Mouse (Mus musculus) hindbrain, embryonic 15.5 days (tissue): ENCODE results near the gene Spen. TPM values are rescaled to one million over a fixed set of nuclear protein-coding genes. Genes with fewer than 3 reads are reported as not detected.

Experiments used
- ATAC-seq: fragments of 200-750 bp; cut with Nextera tagmentation; 2 replicates; pipeline ENCODE4 v1.8.0; 2017; ENCODE audit warnings: low read depth, moderate number of reproducible peaks, moderate TSS enrichment; ENCODE audit not compliant: low FRiP score
- H3K27ac ChIP-seq: fragments of 300-500 bp; sonication (generic); replicated peaks from 2 replicates; pipeline ENCODE4 v1.5.1; 2015; ENCODE audit warnings: mild to moderate bottlenecking, inconsistent platforms
- H3K27me3 ChIP-seq: fragments of 300-500 bp; sonication (generic); 2 replicates; pipeline ENCODE4 v1.6.1; 2015; ENCODE audit warnings: control low read depth, inconsistent platforms
- H3K36me3 ChIP-seq: fragments of 300-500 bp; sonication (generic); 2 replicates; pipeline ENCODE4 v1.6.1; 2015; ENCODE audit warnings: control low read depth, inconsistent platforms
- H3K4me1 ChIP-seq: fragments of 300-500 bp; sonication (generic); replicated peaks from 2 replicates; pipeline ENCODE4 v1.6.1; 2015; ENCODE audit warnings: control low read depth, inconsistent platforms
- H3K4me2 ChIP-seq: fragments of 300-500 bp; sonication (generic); 2 replicates; pipeline ENCODE4 v1.6.1; 2015; ENCODE audit warnings: moderate library complexity, mild to moderate bottlenecking, inconsistent platforms
- H3K4me3 ChIP-seq: fragments of 300-500 bp; sonication (generic); 2 replicates; pipeline ENCODE4 v1.5.1; 2015; ENCODE audit warnings: mild to moderate bottlenecking, inconsistent platforms
- H3K9ac ChIP-seq: fragments of 300-500 bp; sonication (generic); 2 replicates; pipeline ENCODE4 v1.6.1; 2015; ENCODE audit warnings: inconsistent platforms
- H3K9me3 ChIP-seq: fragments of 300-500 bp; sonication (generic); 2 replicates; pipeline ENCODE4 v1.6.1; 2016; ENCODE audit warnings: control low read depth, inconsistent platforms
- WGBS: fragments of 180-500 bp; shearing (Covaris S2); methylation state at CpG from one replicate; pipeline ENCODE4 v1.1.7; 2015; 5-methylcytosine and 5-hydroxymethylcytosine counted together
- polyA plus RNA-seq: library from polyadenylated mRNA; unstranded; fragments of >200 nt; fragmentation: Nextera tagmentation; extraction: Ambion mirVana; gene quantifications from 2 replicates; pipeline ENCODE4 v1.2.1, GENCODE M21; 2015

Gene Spen
- polyA plus RNA-seq, 1 experiment from 2014 or later, result 17.1 TPM

GRCm38 (mm10) chr4:141456193-141456938 is 82.0 kb downstream of the Spen start:
- no peak overlapping the region for H3K9ac ChIP-seq
- ATAC-seq, result no peak
- peaks cover 15% of the 10 kb centered on the region; the same call in 1 of the 2 replicates for H3K36me3 ChIP-seq
- no peaks in the 10 kb centered on the region for H3K9me3 ChIP-seq
- H3K4me2 ChIP-seq, result no peak overlapping the region
- no peak overlapping the region for H3K4me3 ChIP-seq
- 92% methylated on average over 14 of the region's 14 CpGs for WGBS
- no peak overlapping the region for H3K27ac ChIP-seq
- H3K27me3 ChIP-seq, result no peaks in the 10 kb centered on the region
- peaks cover 18% of the 10 kb centered on the region for H3K4me1 ChIP-seq

GRCm38 (mm10) chr4:141455526-141455925 is 82.9 kb downstream of the Spen start:
- peaks cover 13% of the 10 kb centered on the region for H3K4me1 ChIP-seq

DNA sequence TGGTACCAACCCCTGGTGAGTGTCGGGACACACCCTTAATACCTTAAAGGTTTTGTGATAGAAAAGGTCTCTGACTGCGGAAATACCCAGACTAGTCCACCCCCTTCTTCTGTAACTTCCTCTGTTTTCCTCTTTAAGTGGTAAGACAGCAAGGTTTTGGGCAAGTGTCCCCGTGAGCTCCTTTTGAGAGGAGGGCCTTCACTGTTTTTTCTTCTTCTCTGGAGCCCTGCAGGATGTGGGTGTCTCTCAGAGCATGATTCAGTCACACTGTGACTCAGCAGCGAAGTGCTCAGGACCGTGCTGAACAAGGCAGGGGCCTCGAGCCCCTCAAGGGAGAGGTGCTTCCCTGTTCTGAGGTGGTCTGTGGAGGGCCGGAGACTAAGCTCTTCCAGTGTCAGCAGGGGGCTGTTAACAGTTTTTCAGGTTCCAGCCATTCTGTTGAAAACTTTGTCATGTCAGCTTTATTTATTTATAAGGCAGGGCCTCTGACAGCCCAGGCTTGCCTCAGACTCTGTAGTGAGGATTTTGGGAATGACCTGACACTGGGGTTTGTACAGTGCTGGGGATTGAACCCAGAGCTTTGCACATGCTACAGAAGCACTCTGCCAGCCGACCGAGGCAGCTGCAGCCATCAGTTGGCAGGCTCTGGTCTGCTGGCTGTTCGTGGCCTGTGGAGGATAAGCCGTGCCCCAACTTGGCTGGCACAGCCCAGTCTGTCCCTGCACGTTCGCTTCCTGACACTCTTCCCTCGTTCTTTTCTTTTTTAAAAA is 83.6 kb downstream of the Spen start:
- no peak overlapping the region for H3K27ac ChIP-seq
- H3K27me3 ChIP-seq, result no peaks in the 10 kb centered on the region
- peaks cover 13% of the 10 kb centered on the region for H3K4me1 ChIP-seq
- peaks cover 18% of the 10 kb centered on the region for H3K36me3 ChIP-seq
- no peak overlapping the region for H3K4me2 ChIP-seq
- no peak for ATAC-seq
- H3K4me3 ChIP-seq, result no peak overlapping the region
- WGBS, result 75% methylated on average over 14 of the region's 14 CpGs
- no peak overlapping the region for H3K9ac ChIP-seq
- no peaks in the 10 kb centered on the region for H3K9me3 ChIP-seq

More at GRCm38 (mm10) chr4:141455526-141455925, 82.9 kb downstream of the Spen start:
- 64% methylated on average over 4 of the region's 4 CpGs for WGBS
- H3K9ac ChIP-seq, result no peak overlapping the region
- ATAC-seq, result no peak
- no peak overlapping the region for H3K4me3 ChIP-seq
- H3K36me3 ChIP-seq, result peaks cover 15% of the 10 kb centered on the region; the same call in 1 of the 2 replicates
- H3K27me3 ChIP-seq, result no peaks in the 10 kb centered on the region
- no peak overlapping the region for H3K27ac ChIP-seq
- H3K9me3 ChIP-seq, result no peaks in the 10 kb centered on the region
- no peak overlapping the region for H3K4me2 ChIP-seq

GRCm38 (mm10) chr4:141451916-141452450 is 86.4 kb downstream of the Spen start:
- ATAC-seq, result no peak
- Histone ChIP-seq H3K27ac (no peak overlapping the region), H3K27me3 (no peaks in the 10 kb centered on the region), H3K9ac (no peak overlapping the region), H3K4me1 (0 out of 2 replicates have a peak, but pooled peaks cover 3% of the 10 kb centered on the region), H3K36me3 (peaks cover 46% of the 10 kb centered on the region), H3K4me3 (no peak overlapping the region), H3K9me3 (no peaks in the 10 kb centered on the region), H3K4me2 (no peak overlapping the region)
- WGBS, result 95% methylated on average over 9 of the region's 9 CpGs

DNA sequence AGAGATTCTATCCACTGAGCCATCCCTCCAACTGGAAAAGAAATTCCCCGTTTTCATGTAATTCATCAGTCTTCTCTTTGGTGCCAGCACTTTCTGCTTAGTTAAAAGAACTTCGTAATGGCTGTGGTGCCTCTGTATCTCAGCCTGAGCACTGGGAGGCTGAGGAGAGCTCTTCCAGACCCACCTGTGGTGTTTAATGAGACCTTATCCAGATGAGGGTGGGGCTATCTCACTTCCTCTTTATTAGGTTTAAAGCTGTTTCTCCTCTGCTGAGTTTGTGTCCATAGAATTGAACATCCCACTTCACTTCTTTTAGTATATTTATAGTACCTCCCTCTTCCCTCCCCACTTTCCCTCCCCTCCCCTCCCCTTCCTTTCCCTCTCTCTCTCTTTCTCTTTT is 87.1 kb downstream of the Spen start:
- Histone ChIP-seq H3K4me1 (peaks cover 7% of the 10 kb centered on the region), H3K4me2 (no peak overlapping the region), H3K9me3 (no peaks in the 10 kb centered on the region), H3K36me3 (peaks cover 47% of the 10 kb centered on the region), H3K4me3 (no peak overlapping the region), H3K27me3 (no peaks in the 10 kb centered on the region), H3K27ac (no peak overlapping the region), H3K9ac (no peak overlapping the region)
- no peak for ATAC-seq
- 84% methylated on average over 2 of the region's 2 CpGs for WGBS

DNA sequence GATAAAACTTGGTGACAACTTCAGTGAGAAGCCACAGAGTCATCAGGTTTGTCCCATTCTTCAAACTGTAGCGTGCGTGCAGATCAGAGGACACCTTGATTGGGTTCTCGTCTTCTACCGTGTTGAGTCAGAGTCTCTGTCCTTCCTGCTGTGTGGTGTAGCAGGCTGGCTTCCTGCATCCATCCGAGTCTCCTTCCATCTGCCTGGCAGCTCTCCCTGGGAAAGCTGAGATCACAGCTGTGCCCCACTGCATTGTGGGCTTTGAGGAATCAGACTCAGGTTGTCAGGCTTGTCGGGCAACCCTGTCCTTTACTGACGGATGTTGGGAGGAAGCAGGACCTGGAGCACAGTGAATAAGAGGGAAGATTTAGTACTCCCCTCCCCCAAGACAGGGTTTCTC is 92.2 kb downstream of the Spen start:
- Histone ChIP-seq H3K4me2 (peak overlapping the region; percentile 59; the same call in 1 of the 2 replicates), H3K4me3 (0 out of 2 replicates have a peak overlapping the region, but pooled peaks have one; percentile 0)

GRCm38 (mm10) chr4:141445328-141445720 is 93.1 kb downstream of the Spen start:
- Histone ChIP-seq H3K9ac (peak overlapping the region; percentile 93), H3K27me3 (no peaks in the 10 kb centered on the region), H3K36me3 (peaks cover 31% of the 10 kb centered on the region), H3K27ac (0 out of 2 replicates have a peak overlapping the region, but pooled peaks have one; percentile 86), H3K4me2 (peak overlapping the region; percentile 59), H3K4me1 (peaks cover 24% of the 10 kb centered on the region), H3K9me3 (no peaks in the 10 kb centered on the region), H3K4me3 (peak overlapping the region; percentile 98)
- ATAC-seq, result no peak; the same call in 1 of the 2 replicates
- WGBS, result 18% methylated on average over 14 of the region's 14 CpGs

More for the DNA sequence above, 92.2 kb downstream of the Spen start:
- Histone ChIP-seq H3K27ac (no peak overlapping the region), H3K9me3 (no peaks in the 10 kb centered on the region), H3K4me1 (peaks cover 24% of the 10 kb centered on the region), H3K27me3 (no peaks in the 10 kb centered on the region), H3K36me3 (peaks cover 32% of the 10 kb centered on the region), H3K9ac (no peak overlapping the region)
- no peak for ATAC-seq
- 70% methylated on average over 7 of the region's 7 CpGs for WGBS

DNA sequence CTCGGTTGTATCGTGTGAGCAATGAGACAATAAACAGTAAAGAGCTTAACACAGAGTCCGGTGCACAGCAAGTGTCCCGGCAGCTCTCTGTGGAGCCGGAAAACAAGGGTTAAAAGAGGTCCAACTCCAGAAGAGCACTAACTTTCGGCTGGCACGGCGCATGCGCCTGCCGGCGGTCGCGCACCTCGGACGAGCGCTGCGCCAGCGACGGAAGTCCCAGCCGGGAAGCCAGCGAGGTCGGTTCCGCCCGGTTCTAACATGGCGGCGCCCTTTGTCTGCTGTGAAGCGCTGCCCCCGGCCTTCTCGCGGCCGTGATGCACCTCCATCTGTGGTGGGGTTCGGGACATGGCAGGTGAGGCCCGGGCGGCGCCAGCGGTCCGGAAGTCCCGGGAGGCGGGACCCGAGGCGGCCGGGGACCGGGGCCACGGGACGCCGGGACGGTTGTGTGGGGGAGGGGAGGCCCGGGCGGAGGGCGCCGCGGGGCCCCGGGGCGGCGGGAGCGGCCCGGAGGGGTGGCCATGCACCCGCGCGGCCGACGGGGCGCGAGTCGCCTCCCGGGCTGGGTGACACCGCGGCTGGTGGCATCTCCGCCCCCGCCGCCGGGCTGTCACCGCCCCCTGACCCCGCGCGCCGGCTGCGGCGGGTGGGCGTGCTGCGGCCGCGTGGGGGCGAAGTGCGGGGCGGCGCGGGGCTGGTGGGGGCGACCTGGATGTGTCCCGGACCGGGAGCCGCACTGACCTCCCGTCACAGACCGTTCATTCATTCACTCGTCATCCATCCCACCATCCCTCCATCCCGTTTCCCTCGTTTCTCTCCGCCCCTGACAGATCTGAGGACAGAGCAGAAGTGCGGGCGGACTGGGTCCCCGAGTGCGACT is 93.7 kb downstream of the Spen start, which contains the start of gene Zbtb17:
Gene Zbtb17, plus strand, starts transcription at position 204 of the 877 bp plus-strand sequence.
- ATAC-seq, result peak; percentile 91
- H3K9ac ChIP-seq, result peak within 1 kb of the TSS; percentile 93
- peak within 1 kb of the TSS; percentile 86 for H3K27ac ChIP-seq
- WGBS, result under 1% methylated on average over 67 of the region's 102 CpGs
- H3K4me2 ChIP-seq, result peak within 1 kb of the TSS; percentile 59
- peak within 1 kb of the TSS; percentile 98 for H3K4me3 ChIP-seq
- H3K9me3 ChIP-seq, result no peaks in the 10 kb centered on the region
- no peaks in the 10 kb centered on the region for H3K27me3 ChIP-seq
- H3K36me3 ChIP-seq, result peaks cover 28% of the 10 kb centered on the region
- H3K4me1 ChIP-seq, result peaks cover 24% of the 10 kb centered on the region

GRCm38 (mm10) chr4:141443641-141444429 is 94.6 kb downstream of the Spen start:
- no peak for ATAC-seq

GRCm38 (mm10) chr4:141440877-141441276 is 97.5 kb downstream of the Spen start:
- H3K9ac ChIP-seq, result no peak overlapping the region
- H3K27ac ChIP-seq, result no peak overlapping the region
- H3K4me2 ChIP-seq, result no peak overlapping the region
- H3K9me3 ChIP-seq, result no peaks in the 10 kb centered on the region
- no peak overlapping the region for H3K4me3 ChIP-seq
- ATAC-seq, result no peak
- no peaks in the 10 kb centered on the region for H3K36me3 ChIP-seq
- H3K27me3 ChIP-seq, result no peaks in the 10 kb centered on the region
- H3K4me1 ChIP-seq, result peaks cover 15% of the 10 kb centered on the region

More at GRCm38 (mm10) chr4:141443641-141444429, 94.6 kb downstream of the Spen start:
- Histone ChIP-seq H3K27me3 (no peaks in the 10 kb centered on the region), H3K36me3 (peaks cover 19% of the 10 kb centered on the region), H3K9ac (peak overlapping the region; percentile 93), H3K4me2 (peak overlapping the region; percentile 59), H3K9me3 (no peaks in the 10 kb centered on the region), H3K4me3 (peak overlapping the region; percentile 98), H3K27ac (0 out of 2 replicates have a peak overlapping the region, but pooled peaks have one; percentile 40), H3K4me1 (peaks cover 24% of the 10 kb centered on the region)
- WGBS, result 50% methylated on average over 11 of the region's 11 CpGs
